Mouse (Mus musculus) stomach, postnatal 0 days (tissue): ENCODE results near the gene Slit3.

Experiments
- CTCF ChIP-seq: IDR thresholded peaks from 2 replicates; pipeline ENCODE4 v1.5.1; 2016; ENCODE audit warnings: antibody characterized with exemption, low read depth, mild to moderate bottlenecking, moderate library complexity
- EP300 ChIP-seq: optimal IDR thresholded peaks from 2 replicates; pipeline ENCODE3; 2016; ENCODE audit warnings: antibody characterized with exemption

GRCm38 (mm10) chr11:35366611-35367010 is 245.6 kb downstream of the Slit3 start:
- no peak for TF ChIP-seq CTCF
- TF ChIP-seq EP300, result no peak
